Mouse (Mus musculus) urinary bladder, postnatal 10 days (tissue): ENCODE measurements at regions not wholly inside any gene's neighbourhood (a gene's known extent, or its start where the extent isn't known, plus 50 kb on each side); places are given as distances from the start of the nearest gene placed in this dataset.

Experiments
- DNase-seq: peaks from one replicate; pipeline ENCODE4 v3.0.0; 2022; ENCODE audit warnings: low spot score

GRCm38 (mm10) chr17:82731561-82731960 is 483.5 kb upstream of the Pkdcc start:
- DNase-seq: no peak

GRCm38 (mm10) chr17:82742445-82742844 is 472.6 kb upstream of the Pkdcc start:
- no peak for DNase-seq

GRCm38 (mm10) chr17:82757400-82757799 is 457.7 kb upstream of the Pkdcc start:
- DNase-seq: no peak

GRCm38 (mm10) chr17:82779096-82779495 is 436.0 kb upstream of the Pkdcc start:
- DNase-seq: no peak

- DNase-seq: no peak
Observed at GRCm38 (mm10) chr17:82822129-82822528, 393.0 kb upstream of the Pkdcc start.

GRCm38 (mm10) chr17:82824057-82824456 is 391.0 kb upstream of the Pkdcc start:
- no peak for DNase-seq

- DNase-seq: no peak
Observed at GRCm38 (mm10) chr17:82824619-82825018, 390.5 kb upstream of the Pkdcc start.

- DNase-seq: no peak
Observed at GRCm38 (mm10) chr17:82827170-82827569, 387.9 kb upstream of the Pkdcc start.

- no peak for DNase-seq
Observed at GRCm38 (mm10) chr17:82827841-82828240, 387.3 kb upstream of the Pkdcc start.

- DNase-seq: no peak
Observed at GRCm38 (mm10) chr17:82828434-82828997, 386.6 kb upstream of the Pkdcc start.

- no peak for DNase-seq
Observed at GRCm38 (mm10) chr17:82829415-82829814, 385.7 kb upstream of the Pkdcc start.

- DNase-seq: no peak
Observed at GRCm38 (mm10) chr17:82834177-82834576, 380.9 kb upstream of the Pkdcc start.

GRCm38 (mm10) chr17:82836115-82836514 is 379.0 kb upstream of the Pkdcc start:
- DNase-seq: no peak

- DNase-seq: no peak
Observed at GRCm38 (mm10) chr17:82846776-82847494, 368.2 kb upstream of the Pkdcc start.

- DNase-seq: peak; percentile 17
Observed at GRCm38 (mm10) chr17:82857199-82858147, 357.6 kb upstream of the Pkdcc start.

GRCm38 (mm10) chr17:82860391-82860790 is 354.7 kb upstream of the Pkdcc start:
- DNase-seq: no peak

- DNase-seq: no peak
Observed at GRCm38 (mm10) chr17:82860966-82861365, 354.1 kb upstream of the Pkdcc start.

GRCm38 (mm10) chr17:82877131-82877530 is 338.0 kb upstream of the Pkdcc start:
- no peak for DNase-seq

- no peak for DNase-seq
Observed at GRCm38 (mm10) chr17:82900602-82901001, 314.5 kb upstream of the Pkdcc start.

- DNase-seq: no peak
Observed at GRCm38 (mm10) chr17:82901098-82901891, 313.8 kb upstream of the Pkdcc start.

- no peak for DNase-seq
Observed at GRCm38 (mm10) chr17:82904961-82905360, 310.1 kb upstream of the Pkdcc start.

- no peak for DNase-seq
Observed at GRCm38 (mm10) chr17:82905483-82905882, 309.6 kb upstream of the Pkdcc start.
